Mouse (Mus musculus): Measurements from ENCODE around the gene Btrc.

DNA sequence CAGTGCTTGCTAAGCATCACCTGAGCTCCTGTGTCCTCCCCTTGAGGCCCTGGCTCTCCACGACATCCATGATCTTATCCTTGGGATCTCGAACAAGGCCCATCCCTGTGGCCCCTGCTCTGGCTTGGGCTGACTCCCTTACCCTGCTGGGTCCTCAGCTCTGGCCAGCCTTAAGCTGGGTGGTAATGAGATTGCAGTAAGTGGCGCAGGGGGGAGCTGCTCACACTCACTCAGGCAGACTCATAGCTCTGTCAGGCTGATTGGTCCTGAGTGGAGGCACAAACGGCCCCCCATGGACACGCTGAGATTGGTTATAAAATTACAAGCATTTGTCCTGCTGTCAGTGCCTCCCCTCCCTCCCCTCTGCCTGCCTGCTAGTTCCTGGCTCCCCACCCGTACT, 172.4 kb downstream of the Btrc start:
- TF ChIP-seq CHD2 (IDR thresholded peaks at IDR 0.05; ENCODE audit: low read length) (no peak), CTCF (conservative IDR thresholded peaks at IDR 0.05 in 1 of 2, IDR thresholded peaks at IDR 0.05 in 1 of 2; ENCODE audit: low read depth in 2 of 2, low read length in 2 of 2) (no peak), POLR2A (IDR thresholded peaks at IDR 0.05; ENCODE audit: low read depth, low read length) (no peak), JUND (conservative IDR thresholded peaks at IDR 0.05; ENCODE audit: low read depth, low read length) (no peak), TCF12 (IDR thresholded peaks at IDR 0.05; ENCODE audit: low read depth, low read length) (no peak), HCFC1 (IDR thresholded peaks at IDR 0.05; ENCODE audit: low read depth, low read length) (no peak), MAZ (IDR thresholded peaks at IDR 0.05; ENCODE audit: low read depth, low read length) (no peak), TBP (conservative IDR thresholded peaks at IDR 0.05; ENCODE audit: low read depth, low read length) (no peak), UBTF (IDR thresholded peaks at IDR 0.05; ENCODE audit: low read depth, low read length) (no peak)

All from CH12.LX (cell line).